Mouse (Mus musculus) cerebellum, postnatal 36 days (tissue): Measurements from ENCODE around the gene Smc1b.

Source experiments
- DNase-seq, 2 experiments: peaks; one replicate each; pipeline ENCODE4 v3.0.0; 2021 to 2022; ENCODE audit warnings: mixed read lengths in 2 of 2

Gene Smc1b

DNA sequence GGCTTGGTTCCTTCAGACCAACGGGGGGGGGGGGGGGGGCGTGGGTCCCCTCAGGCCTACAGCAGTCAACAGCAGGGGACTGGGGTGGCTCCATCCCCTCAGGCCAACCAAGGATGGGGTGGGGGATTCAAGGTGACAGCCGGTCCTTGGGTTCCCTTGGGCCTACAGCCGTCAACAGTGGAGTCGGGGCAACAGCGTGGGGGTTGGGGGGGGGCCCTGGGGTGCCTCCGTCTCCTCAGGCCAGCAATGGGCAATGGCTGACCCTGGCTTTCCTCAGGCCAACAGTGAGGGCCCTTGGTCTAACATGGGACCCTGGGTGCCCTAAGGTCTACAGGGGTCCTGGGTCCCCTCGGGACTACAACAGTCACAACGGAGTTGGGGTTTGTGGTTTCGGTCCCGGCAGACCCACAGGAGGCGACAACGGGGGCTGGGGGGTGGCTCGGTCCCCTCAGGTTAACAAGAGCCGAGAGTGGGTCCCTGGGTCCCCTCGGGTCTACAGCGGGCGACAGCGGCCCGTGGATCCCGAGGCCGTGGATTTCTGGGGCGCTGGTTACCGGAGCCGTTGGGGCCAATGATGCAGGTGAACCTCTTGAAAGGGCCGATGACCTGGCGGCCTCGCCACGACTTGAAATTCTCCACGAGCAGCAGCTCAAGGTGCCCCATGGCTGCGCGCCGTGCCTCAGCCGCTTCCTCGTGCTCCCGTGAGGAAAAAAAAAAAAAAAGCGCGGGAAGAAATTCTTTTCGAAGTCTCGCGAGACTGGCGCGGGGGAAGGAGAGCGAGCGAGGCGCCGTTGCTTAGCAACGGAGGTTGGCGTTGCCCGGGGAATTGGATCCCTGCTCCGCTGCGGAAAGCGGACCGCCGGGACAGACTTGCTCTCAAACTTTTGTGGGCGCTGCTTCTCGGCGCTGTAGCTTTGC lies at the start of gene Smc1b, which contains the start of gene Ribc2:
Gene Smc1b (minus strand): TSS at position 690 of the 918 bp plus-strand sequence.
Gene Ribc2 (plus strand): TSS at position 804 of the 918 bp plus-strand sequence.
- DNase-seq = peak; percentile 56 to 63

DNA sequence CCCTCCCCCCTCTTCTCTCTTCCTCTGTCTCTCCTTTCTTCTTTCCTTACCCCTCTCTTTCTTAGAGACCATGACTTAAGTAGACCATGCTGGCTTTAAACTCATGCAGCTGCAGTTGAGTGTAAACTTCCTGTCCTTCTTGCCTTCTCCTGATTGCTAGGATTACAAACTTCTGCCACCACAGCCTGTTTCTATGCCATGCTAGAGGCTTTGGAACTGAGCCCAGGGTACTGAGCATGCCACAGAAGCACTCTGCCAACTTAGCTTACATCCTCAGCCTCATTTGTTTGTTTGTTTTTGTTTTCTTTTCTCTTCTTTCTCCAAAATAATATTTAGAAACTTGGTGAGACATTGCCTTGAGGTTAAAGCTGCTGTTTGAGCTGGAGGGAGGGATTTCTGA lies 48.6 kb upstream of the Smc1b start:
- no peak for DNase-seq

DNA sequence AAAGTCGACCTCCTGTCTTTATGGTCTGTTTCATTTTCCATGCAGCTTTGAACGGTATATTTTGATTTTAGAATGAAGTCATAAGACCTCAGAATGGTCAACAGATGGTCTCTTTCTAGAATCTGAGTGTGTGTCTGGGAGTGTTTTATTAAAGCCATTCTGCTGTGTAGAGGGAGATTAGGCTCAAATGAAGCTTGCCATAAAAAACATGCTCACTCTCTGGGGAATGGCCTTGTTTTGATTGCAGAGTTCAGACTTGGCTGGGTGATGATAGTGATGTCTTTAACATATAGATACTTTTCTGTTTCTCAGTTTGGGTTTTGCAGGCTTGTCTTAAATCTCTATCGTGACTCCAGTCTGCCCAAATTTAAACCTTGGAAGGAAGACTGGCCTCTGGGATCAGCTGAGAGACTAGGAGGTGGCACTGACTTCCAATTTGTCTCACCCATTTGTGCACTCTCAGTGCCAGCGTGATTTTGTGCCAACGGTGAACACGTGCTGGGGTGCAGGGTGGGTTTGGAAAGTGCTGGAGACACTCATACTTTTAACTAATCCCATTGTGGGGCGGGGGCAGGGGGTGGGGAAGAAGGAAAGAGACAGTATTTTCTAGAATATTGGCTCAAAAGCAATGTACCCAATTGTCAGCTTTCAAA lies 47.9 kb upstream of the Smc1b start:
- DNase-seq = no peak

DNA sequence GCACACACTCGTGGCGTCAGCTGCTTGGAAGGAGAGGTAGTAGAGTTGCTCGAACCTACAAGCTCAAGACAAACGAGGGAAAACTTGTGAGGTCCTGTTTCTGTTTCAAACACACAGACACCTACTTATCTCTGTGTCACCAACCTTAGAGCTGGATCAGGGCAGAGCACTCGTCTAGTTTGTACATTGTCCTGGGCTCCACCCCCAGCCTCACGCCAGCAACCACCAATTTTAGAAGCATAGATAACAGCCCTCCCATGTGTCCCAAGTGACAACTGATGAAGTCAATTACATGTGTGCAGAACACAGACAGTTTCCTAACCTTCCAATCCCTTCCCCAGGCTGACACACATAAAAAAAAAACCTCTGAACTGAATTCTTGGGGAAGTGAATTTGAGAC lies 46.4 kb upstream of the Smc1b start:
- DNase-seq = no peak

DNA sequence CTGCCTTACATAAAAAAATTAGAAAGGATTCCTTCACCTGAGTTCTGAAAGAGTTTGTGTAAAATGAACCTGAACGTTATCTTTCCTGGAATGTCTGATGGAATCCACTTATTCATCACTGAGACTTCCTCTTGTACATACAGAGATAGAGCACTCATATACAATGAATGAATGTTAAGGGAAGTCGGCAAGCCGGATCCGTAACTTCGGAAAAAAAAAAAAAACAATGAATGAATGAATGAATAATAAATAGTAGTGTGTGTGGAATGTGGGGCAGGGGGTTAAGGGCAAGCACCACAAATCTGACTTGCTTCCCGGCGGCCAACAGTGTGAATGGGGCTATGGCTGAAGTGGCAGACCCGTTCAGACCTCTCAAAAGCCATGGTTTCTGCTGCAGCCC lies 45.8 kb upstream of the Smc1b start:
- peak; percentile 25 to 40 for DNase-seq

DNA sequence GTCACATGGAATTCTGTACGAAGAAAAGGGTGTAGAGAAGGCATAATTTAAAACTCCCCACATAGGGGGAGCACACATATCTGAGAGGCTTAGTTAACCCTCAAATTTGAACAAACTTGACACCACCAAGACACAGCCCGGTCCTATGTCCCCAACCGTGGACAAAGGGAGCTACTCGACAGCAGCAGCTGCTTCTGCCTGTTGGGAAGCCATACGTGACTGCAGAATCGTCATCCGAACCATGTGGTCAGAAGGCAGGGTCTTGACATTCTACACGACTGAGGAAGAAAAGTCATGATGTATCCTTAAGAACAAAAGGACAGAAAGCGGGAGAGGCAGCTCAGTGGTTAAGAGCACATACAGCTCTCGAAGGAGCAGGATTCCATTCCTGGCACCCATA lies 42.3 kb upstream of the Smc1b start:
- no peak for DNase-seq

DNA sequence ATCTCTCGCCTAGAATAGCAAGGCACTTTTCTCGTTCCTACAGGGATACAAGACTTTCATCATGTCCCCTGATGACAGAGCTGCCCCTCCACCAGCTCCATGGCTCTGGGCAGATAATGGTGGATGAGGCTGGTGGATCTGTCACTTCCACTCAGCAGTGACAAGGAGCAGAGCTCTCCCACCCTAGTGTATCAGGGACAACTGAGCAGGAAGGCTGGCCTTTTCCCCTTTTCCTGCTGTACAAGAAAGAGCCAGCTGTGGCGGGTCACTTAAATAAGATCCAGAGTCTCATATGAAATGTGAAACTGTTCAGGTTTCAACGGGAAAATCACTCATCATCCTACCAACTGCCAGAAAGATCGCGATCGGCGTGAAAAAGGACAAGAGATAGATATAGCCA lies 41.7 kb upstream of the Smc1b start:
- DNase-seq = no peak

DNA sequence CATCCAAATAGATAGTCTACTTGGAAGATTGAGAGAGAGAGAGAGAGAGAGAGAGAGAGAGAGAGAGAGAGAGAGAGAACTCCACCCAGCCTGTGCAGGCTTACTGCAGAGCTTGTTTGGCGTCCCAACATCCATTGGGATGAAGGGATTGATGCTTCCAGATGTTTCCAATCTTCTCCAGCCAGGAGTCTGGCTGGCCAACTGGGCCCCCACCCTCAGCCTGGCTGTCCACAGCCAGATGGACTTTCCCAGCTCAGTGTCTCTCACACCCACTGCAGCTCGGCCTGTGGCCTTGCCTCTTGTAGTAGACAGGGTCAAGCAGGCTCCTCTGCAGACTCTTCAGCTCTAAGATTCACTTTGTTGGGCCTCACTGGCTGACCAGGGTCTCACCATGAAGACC lies 40.3 kb upstream of the Smc1b start:
- no peak for DNase-seq

DNA sequence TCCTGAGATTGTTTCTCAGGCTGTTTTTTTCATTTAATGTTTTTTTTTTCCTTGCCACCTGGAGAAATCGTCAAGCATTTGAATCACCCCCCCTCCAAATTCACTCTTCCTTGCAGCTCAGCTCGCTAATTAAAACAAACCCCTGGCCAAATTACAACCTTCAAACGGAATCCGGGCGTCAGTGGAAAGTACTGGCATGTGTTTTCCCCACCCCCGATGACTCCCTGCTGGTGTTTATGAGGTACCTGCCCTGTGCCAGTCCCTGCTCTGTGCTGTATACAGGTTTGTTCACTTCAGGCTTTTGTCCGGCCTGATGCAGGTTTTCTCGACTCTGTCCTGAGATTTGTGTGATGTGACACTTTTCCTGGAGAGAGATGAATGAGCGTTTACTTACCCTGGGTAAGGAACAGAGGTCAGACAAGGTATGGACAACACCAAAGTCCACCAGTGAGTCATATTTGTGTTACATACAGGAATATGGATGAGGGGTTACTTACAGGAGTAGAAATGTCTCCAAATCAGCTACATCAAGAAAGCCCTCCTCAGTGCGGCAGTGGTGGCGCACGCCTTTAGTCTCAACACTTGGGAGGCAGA lies 35.4 kb upstream of the Smc1b start:
- no peak for DNase-seq

DNA sequence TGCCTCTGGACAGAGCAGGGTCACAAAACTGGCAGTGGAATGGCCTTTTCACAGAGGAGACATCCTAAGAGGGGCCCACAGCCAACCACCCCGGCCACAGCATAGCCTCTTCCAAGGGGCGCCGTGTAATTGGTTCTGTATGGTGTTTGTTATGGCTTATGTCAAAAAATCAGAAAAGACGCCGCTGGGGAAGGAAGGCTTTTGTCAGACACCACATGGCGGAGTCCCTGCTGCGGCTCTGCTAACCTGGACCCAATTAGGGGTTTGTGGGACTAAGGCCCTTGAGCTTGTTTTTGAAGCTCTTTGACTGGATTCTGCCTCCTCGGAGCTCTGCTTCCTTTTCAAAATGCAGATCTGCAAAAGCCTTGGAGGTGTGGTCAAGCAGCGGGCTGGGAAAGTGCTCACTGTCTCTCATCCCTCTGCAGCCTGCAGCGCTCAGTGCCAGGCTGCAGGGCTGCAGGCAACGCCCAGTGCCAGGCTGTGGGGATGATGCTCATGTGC lies 34.7 kb upstream of the Smc1b start:
- no peak for DNase-seq

DNA sequence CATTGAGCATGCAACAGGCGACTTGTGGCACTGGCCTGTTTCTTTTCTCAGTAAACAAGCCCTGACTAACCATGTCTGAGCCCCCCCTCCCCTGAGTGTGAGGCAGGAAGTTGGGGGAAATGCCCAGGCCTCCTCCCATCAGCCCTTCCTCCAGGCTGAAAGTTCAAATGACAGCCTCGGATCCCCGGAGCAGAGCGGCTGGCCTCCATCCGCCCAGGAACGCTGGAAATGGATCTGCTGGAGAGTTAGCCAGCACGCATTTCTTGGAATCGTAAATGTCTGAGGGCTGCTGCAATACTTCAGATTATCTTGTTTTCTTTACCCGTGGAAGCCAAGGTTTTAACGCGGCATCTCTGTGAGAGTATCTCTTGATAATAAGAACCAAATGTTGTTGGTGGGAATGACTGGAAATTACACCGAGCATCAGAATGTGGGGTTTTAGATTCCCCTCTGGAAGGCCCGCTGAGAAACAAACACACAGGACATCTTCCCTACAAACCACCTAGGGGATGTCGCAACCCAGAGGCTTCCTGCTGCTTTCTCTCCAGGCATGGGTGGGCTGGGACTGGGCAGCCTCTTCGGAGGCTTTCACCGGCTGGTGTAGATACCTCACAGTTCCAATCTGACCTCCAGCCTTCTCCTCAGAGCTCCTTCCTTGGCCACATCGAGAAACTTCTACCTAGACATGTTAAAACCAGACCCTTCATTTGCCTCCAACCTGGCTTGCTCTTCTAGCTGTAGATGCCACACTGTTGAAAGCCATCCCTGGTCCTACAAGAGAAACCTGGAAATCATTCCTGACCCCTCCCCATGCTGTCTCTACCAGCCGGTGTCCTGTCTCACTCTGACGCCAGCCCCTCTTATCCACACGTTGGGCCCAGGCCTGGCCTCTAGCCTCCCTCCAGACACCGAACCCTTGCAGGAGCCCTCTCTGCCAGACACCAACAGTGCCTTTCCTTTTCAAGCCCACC lies 31.2 kb upstream of the Smc1b start:
- no peak for DNase-seq

DNA sequence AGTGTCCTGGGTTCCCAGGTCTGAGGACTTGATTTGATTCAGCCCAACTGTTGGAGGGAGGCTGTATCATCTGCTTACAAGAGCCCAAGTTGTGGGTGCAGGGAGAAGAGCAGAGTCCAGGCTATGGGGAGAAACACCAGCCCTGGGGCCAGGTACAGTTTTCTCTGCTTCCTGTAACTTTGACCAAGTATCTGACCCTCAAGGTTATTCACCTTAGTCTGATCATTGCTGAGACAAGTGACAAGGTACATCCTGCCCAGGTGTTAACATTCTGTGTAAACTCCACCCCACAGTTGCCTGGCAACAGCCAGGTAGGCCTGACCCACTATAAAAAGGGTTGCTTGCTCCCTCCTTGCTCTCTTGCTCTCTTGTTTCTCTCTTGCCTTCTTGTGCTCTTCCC lies 29.7 kb upstream of the Smc1b start:
- no peak for DNase-seq

DNA sequence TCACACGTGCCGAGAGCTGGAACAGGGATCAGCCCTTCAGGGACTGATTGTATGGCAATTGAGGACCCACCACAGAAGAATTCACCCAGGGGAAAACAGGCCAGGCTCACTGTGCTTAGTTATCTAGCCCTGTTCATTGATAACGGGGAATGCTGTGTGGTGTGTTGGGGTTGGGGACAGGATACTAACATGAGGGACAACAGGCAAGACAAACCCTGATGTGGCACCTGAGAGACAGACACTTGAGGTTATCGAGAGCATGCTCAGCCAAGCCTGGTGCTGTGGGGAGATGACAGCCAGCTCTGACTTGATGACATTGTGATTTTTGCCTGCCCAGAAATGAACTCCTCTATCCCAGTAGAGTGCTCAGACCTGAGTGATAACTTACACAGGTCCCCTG lies 24.4 kb upstream of the Smc1b start:
- no peak for DNase-seq

DNA sequence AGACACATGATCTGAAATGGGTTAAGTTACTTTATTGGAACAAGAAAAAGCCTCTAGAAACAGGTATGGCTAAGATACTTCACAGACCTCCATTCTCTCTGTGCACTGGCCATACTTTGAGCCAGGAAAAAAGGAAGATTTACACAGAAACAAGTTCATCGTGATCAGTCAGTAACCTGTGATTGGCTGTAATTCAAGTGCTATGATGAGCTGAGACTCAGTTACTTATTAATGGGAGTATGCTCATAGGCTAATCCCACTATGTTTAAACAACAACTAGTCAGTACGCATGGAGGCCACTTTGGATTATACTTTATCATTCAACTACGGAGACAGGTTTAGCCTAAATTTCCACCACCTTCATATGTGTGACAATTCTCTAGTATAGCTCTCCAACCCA lies 22.3 kb upstream of the Smc1b start:
- no peak for DNase-seq

DNA sequence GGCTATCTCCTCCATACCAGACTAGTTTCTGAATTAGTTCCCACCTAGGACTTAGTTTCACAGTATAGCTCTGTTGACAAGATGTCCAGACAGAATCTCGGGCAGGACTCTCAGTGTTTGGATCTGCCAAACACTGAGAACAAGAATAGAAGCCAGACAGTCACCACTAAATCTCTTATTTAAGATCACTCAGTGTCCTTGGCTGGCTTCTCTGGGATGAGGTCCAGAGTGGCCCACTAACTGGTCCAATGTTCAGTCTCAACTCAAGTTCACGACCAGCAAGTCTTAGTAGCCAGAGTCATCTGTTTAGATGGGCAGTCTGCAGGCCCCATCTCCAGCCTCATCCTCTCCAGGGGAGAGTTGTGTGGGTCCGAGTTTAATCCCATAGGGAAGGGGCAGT lies 20.8 kb upstream of the Smc1b start:
- DNase-seq = no peak

DNA sequence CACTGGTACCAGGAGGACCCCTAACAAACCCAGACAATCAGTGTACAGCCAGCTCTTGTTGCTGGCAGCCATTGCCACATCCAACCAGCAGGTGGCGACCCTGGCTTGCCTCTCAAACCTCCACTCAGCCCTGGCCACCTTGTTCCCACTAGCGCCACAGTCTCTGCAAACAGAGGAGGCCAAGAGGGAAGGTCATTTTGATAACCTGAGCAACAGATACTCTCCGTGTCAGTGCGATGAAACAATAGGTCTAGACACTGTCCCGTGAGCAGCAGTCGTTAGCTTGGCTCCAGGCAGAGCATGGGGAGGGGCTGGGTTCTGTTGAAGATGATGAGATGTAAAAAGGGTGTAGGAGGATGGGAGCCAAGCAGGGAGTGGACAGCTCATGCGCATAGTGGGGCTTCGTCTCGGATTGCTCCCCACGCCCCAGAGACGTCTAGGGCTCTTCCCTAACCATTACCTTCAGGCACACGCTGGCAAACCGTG lies 19.7 kb upstream of the Smc1b start:
- DNase-seq = peak; percentile 64 to 70

DNA sequence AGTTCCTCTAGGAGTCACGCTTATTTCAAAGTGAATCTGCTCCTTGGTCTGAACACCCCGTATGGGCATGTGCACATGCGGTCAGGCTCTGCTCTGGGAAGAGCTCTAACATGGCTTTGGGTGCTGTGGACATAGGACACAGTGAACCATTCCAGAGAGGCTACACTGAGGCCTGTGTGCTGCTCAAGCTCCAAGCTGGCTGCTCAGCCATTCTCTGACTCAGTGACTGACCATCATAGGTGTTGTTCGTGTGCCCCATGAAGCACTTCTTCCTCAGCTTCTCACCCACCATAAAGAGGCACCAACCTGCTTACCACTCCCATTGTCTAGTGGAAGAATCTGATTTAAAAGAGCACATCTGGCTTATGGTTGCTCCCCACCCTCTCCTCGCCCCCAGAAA lies 12.5 kb upstream of the Smc1b start:
- no peak for DNase-seq

DNA sequence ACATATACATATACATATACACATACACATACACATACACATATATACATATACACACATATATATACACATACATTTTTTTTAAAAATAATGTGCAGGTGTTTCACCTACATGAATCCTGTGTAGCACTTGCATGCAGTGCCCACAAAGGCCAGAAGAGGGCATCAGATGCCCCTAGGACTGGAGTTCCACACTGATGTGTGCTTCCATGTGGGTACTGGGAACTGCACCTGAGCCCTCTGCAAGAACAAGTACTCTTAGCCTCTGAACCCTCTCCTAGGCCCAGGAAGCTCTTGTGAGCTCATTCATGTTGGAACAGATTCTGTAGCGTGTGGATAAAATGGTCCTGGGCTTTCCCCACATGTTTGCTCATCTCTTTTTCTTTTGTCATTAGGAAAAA lies 12.0 kb upstream of the Smc1b start:
- no peak for DNase-seq

DNA sequence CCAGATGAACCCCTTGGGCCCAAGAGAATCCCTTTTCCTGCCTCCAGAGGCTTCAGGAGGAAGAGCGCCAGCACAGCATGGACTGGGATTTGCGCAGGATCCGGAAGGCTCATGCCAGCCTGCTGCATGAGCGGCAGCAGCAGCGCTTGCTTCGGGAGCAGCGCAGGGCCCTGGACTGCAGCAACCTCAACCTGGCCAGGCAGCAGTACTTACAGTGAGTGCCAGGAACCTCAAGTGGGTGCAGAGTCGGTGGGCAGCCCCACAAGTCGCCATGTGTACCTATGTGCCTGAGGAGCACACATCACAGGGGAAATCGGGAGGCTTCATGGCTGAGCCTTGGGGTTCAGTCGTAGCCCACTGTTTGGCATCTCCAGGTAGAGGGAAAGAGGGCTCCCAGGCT lies 11.4 kb upstream of the Smc1b start:
- DNase-seq = no peak

DNA sequence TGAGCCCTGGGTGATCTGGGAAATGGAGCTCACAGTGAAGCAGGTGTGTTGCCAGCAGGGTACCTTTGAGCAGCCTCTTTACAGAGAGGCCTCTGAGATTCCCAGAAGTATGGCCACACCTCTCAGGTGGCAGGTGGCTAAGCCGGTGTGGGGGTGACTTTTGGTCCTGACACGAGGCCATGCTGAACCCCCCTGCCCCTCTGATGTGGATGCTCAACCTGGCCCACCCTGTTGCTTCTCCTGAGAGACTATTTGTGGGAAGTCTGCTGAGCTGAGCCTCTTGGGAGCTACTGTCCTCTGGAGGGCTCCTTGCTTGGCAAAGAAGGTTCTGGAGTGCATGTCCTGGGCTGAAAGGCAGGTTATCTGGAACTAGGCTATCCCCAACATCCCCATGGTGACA lies 10.7 kb upstream of the Smc1b start:
- no peak for DNase-seq

DNA sequence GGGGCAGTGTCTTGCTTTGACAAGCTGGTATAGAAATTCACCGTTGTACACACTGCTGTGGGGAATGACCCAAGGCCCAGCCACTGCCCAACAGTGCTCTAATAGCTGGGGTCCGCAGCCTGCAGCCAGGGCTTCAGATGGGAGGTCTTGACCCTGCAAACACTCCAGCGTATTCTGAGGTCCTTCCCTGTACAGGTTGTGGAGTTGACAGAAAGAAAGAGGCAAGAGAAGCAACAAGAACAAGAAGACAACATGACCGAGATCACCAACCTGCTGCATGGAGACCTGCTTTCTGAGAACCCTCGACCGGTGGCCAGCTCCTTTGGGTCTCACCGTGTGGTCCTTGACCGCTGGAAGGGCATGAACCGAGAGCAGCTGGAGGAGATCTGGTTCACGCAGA lies 9.5 kb upstream of the Smc1b start:
- DNase-seq = no peak

DNA sequence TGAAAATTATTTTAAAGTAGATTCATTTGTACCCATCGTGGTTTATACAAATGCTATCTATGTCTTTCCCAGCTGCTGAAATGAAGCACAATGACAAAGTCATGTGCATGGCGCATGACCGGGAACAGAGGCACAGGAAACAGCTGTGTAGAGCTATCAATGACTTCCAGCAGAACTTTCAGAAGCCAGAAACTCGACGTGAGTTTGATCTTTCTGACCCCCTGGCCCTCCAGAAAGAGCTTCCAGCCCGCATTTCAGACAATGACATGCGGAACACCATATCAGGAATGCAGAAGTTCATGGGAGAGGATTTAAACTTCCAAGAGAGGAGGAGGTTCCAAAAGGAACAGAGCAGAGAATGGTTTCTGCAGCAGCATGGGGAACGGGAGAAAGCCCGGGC lies 3.4 kb upstream of the Smc1b start:
- no peak for DNase-seq

DNA sequence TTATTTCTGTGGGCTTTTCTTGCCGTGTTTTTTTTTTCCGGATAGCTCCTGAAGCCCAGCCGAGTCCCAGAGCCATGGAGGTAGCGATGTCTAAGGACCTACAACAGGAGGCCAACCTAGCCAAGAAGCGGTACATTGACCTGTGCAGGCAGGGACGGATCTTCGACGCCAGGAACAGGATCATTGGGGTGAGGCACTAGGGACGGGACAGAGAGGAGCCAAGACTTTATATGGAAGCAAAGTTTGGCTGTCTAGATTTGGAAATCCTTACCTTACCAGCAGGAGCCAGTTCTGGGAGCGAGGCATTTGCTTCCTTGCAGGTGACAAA lies 393 bp upstream of the Smc1b start:
- no peak for DNase-seq
